Mouse (Mus musculus): ENCODE data around the gene Flvcr1. TPM values are rescaled to one million over a fixed set of nuclear protein-coding genes. Genes with fewer than 3 reads are reported as not detected.

Gene Flvcr1
- polyA plus RNA-seq, 1 experiment from 2014 or later: 7.5 TPM

GRCm38 (mm10) chr1:190976887-190977573, 48.9 kb downstream of the Flvcr1 start:
- 47% methylated on average over 11 of the region's 11 CpGs for WGBS (ENCODE audit: insufficient replicate concordance)
- Histone ChIP-seq H3K27ac (no peak overlapping the region), H3K9ac (no peak overlapping the region), H3K36me3 (no peaks in the 10 kb centered on the region), H3K4me3 (no peak overlapping the region), H3K27me3 (replicated peaks) (peaks cover 98% of the 10 kb centered on the region), H3K9me3 (replicated peaks) (no peaks in the 10 kb centered on the region), H3K4me2 (no peak overlapping the region), H3K4me1 (peaks cover 15% of the 10 kb centered on the region)
- no peak for ATAC-seq

GRCm38 (mm10) chr1:190974833-190975232, 51.1 kb downstream of the Flvcr1 start:
- no peak for ATAC-seq
- H3K27me3 ChIP-seq (replicated peaks): peaks cover 77% of the 10 kb centered on the region
- WGBS (ENCODE audit: insufficient replicate concordance): 24% methylated on average over 1 of the region's 1 CpGs
- peaks cover 20% of the 10 kb centered on the region for H3K4me1 ChIP-seq
- no peaks in the 10 kb centered on the region for H3K9me3 ChIP-seq (replicated peaks)
- no peak overlapping the region for H3K9ac ChIP-seq
- H3K4me3 ChIP-seq: no peak overlapping the region
- no peak overlapping the region for H3K27ac ChIP-seq
- no peaks in the 10 kb centered on the region for H3K36me3 ChIP-seq
- H3K4me2 ChIP-seq: no peak overlapping the region

DNA sequence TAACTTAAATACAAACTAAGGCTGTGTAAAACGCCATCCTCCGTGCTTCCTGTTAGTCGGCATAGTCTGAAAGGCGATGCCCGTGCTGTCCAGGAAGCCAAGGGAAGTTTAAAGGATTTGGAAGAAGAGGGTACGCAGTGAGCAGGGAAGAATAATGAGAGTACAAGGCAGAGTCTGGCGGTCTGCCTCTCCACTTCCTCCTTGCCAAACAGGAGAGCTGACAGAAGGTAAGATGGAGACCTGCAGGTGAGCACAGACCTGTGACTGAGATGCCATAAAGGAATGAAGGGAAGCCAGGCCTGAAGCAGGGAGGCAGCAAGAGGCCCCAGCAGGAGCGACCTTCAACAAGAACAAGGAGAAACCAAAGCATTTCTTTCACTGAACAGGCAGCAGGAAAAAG, 51.8 kb downstream of the Flvcr1 start:
- WGBS (ENCODE audit: insufficient replicate concordance): 65% methylated on average over 8 of the region's 8 CpGs
- H3K4me1 ChIP-seq: peaks cover 19% of the 10 kb centered on the region
- H3K9me3 ChIP-seq (replicated peaks): no peaks in the 10 kb centered on the region
- no peak overlapping the region for H3K27ac ChIP-seq
- ATAC-seq: no peak
- no peak overlapping the region for H3K9ac ChIP-seq
- H3K4me3 ChIP-seq: no peak overlapping the region
- H3K36me3 ChIP-seq: no peaks in the 10 kb centered on the region
- H3K4me2 ChIP-seq: no peak overlapping the region
- H3K27me3 ChIP-seq (replicated peaks): peaks cover 70% of the 10 kb centered on the region

GRCm38 (mm10) chr1:190972612-190973192, 53.3 kb downstream of the Flvcr1 start:
- H3K9me3 ChIP-seq (replicated peaks): no peaks in the 10 kb centered on the region
- no peak overlapping the region for H3K9ac ChIP-seq
- no peak for ATAC-seq
- 47% methylated on average over 7 of the region's 7 CpGs for WGBS (ENCODE audit: insufficient replicate concordance)
- H3K4me3 ChIP-seq: no peak overlapping the region
- H3K36me3 ChIP-seq: no peaks in the 10 kb centered on the region
- H3K27me3 ChIP-seq (replicated peaks): peaks cover 55% of the 10 kb centered on the region
- no peak overlapping the region for H3K4me2 ChIP-seq
- H3K4me1 ChIP-seq: peaks cover 7% of the 10 kb centered on the region
- no peak overlapping the region for H3K27ac ChIP-seq

GRCm38 (mm10) chr1:190971708-190972610, 54.0 kb downstream of the Flvcr1 start:
- ATAC-seq: no peak
- Histone ChIP-seq H3K27me3 (replicated peaks) (peaks cover 48% of the 10 kb centered on the region), H3K4me1 (peaks cover 7% of the 10 kb centered on the region), H3K9me3 (replicated peaks) (no peaks in the 10 kb centered on the region), H3K4me3 (no peak overlapping the region), H3K36me3 (no peaks in the 10 kb centered on the region), H3K9ac (no peak overlapping the region), H3K27ac (no peak overlapping the region), H3K4me2 (no peak overlapping the region)
- WGBS (ENCODE audit: insufficient replicate concordance): 51% methylated on average over 14 of the region's 14 CpGs

- WGBS (ENCODE audit: insufficient replicate concordance): 77% methylated on average over 7 of the region's 7 CpGs
- no peak for ATAC-seq
- H3K9ac ChIP-seq: no peak overlapping the region
- H3K9me3 ChIP-seq (replicated peaks): no peaks in the 10 kb centered on the region
- H3K4me1 ChIP-seq: peaks cover 7% of the 10 kb centered on the region
- H3K36me3 ChIP-seq: no peaks in the 10 kb centered on the region
- H3K4me2 ChIP-seq: no peak overlapping the region
- no peak overlapping the region for H3K27ac ChIP-seq
- H3K27me3 ChIP-seq (replicated peaks): peaks cover 9% of the 10 kb centered on the region; the same call in 1 of the 2 replicates
- H3K4me3 ChIP-seq: no peak overlapping the region
Measured at GRCm38 (mm10) chr1:190968010-190968409, 57.9 kb downstream of the Flvcr1 start.

GRCm38 (mm10) chr1:190964992-190965780, 60.8 kb downstream of the Flvcr1 start:
- no peak for ATAC-seq

DNA sequence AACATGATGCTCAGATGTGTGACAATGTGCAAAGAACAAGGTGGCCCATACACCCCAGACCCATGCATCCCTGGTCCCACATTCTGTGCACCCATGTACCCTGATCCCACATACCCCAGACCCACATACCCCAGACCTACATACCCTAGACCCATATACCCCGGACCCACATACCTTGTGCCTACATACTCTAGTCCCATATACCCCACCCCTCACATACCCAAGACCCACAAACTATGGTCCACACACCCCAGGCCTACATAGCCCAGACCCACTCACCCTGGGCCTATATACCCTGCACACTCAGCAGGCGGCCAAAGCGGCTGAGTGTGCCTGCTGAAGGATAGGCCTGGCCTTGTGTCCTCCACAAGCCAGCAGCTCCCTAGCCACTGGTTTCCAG, 63.2 kb downstream of the Flvcr1 start:
- Histone ChIP-seq H3K9ac (no peak overlapping the region), H3K4me1 (peaks cover 13% of the 10 kb centered on the region), H3K36me3 (no peaks in the 10 kb centered on the region; the same call in 1 of the 2 replicates), H3K4me2 (no peak overlapping the region), H3K4me3 (no peak overlapping the region), H3K27ac (no peak overlapping the region), H3K27me3 (replicated peaks) (no peaks in the 10 kb centered on the region; the same call in 1 of the 2 replicates), H3K9me3 (replicated peaks) (no peaks in the 10 kb centered on the region)
- WGBS (ENCODE audit: insufficient replicate concordance): 70% methylated on average over 3 of the region's 3 CpGs
- ATAC-seq: peak; percentile 45; the same call in 1 of the 2 replicates

More at GRCm38 (mm10) chr1:190964992-190965780, 60.8 kb downstream of the Flvcr1 start:
- H3K4me3 ChIP-seq: no peak overlapping the region
- H3K9me3 ChIP-seq (replicated peaks): no peaks in the 10 kb centered on the region
- H3K36me3 ChIP-seq: no peaks in the 10 kb centered on the region
- 69% methylated on average over 15 of the region's 15 CpGs for WGBS (ENCODE audit: insufficient replicate concordance)
- no peak overlapping the region for H3K27ac ChIP-seq
- H3K4me1 ChIP-seq: no peaks in the 10 kb centered on the region
- no peak overlapping the region for H3K4me2 ChIP-seq
- no peak overlapping the region for H3K9ac ChIP-seq
- H3K27me3 ChIP-seq (replicated peaks): no peaks in the 10 kb centered on the region

GRCm38 (mm10) chr1:190958821-190959220, 67.1 kb downstream of the Flvcr1 start:
- no peak overlapping the region for H3K27ac ChIP-seq
- no peaks in the 10 kb centered on the region for H3K9me3 ChIP-seq (replicated peaks)
- ATAC-seq: peak; percentile 53; the same call in 1 of the 2 replicates
- peaks cover 16% of the 10 kb centered on the region for H3K4me1 ChIP-seq
- WGBS (ENCODE audit: insufficient replicate concordance): 35% methylated on average over 5 of the region's 5 CpGs
- no peaks in the 10 kb centered on the region; the same call in 1 of the 2 replicates for H3K27me3 ChIP-seq (replicated peaks)
- H3K36me3 ChIP-seq: no peaks in the 10 kb centered on the region; the same call in 1 of the 2 replicates
- H3K9ac ChIP-seq: no peak overlapping the region
- no peak overlapping the region for H3K4me3 ChIP-seq
- no peak overlapping the region for H3K4me2 ChIP-seq
